Mouse (Mus musculus) stomach, embryonic 14.5 days (tissue): ENCODE measurements around the gene Fam53b. TPM values are rescaled to one million over a fixed set of nuclear protein-coding genes. Genes with fewer than 3 reads are reported as not detected.

Experiments used
- ATAC-seq: fragments of 200-750 bp; cut with Nextera tagmentation; 2 replicates; pipeline ENCODE4 v1.8.0; 2017; ENCODE audit warnings: low read depth, moderate TSS enrichment; ENCODE audit not compliant: insufficient number of reproducible peaks, insufficient read depth, low FRiP score
- H3K27ac ChIP-seq: fragments of 300-500 bp; sonication (generic); 2 replicates; pipeline ENCODE4 v1.5.1; 2014; ENCODE audit warnings: mild to moderate bottlenecking, low read length, moderate library complexity, mixed read lengths
- H3K27me3 ChIP-seq: fragments of 300-500 bp; sonication (generic); 2 replicates; pipeline ENCODE4 v1.6.1; 2014; ENCODE audit warnings: low read length, control low read depth, mixed read lengths; ENCODE audit not compliant: control insufficient read depth, insufficient read depth
- H3K36me3 ChIP-seq: fragments of 300-500 bp; sonication (generic); 2 replicates; pipeline ENCODE4 v1.6.1; 2014; ENCODE audit warnings: mild to moderate bottlenecking, control low read depth, low read length, moderate library complexity, mixed read lengths; ENCODE audit not compliant: control insufficient read depth, insufficient read depth
- H3K4me1 ChIP-seq: fragments of 300-500 bp; sonication (generic); 2 replicates; pipeline ENCODE4 v1.6.1; 2014; ENCODE audit warnings: low read length, control low read depth, mixed read lengths; ENCODE audit not compliant: control insufficient read depth, insufficient read depth
- H3K4me2 ChIP-seq: fragments of 300-500 bp; sonication (generic); replicated peaks from 2 replicates; pipeline ENCODE4 v1.6.1; 2014; ENCODE audit warnings: low read depth, low read length, control low read depth
- H3K4me3 ChIP-seq: fragments of 300-500 bp; sonication (generic); 2 replicates; pipeline ENCODE4 v1.5.1; 2014; ENCODE audit warnings: low read depth, low read length, control low read depth
- H3K9ac ChIP-seq: fragments of 300-500 bp; sonication (generic); replicated peaks from 2 replicates; pipeline ENCODE4 v1.6.1; 2014; ENCODE audit warnings: low read depth, mild to moderate bottlenecking, control low read depth, low read length, moderate library complexity, mixed read lengths
- H3K9me3 ChIP-seq: fragments of 300-500 bp; sonication (generic); 2 replicates; pipeline ENCODE4 v1.6.1; 2016; ENCODE audit warnings: low read depth, low read length, control low read depth; ENCODE audit not compliant: control insufficient read depth
- WGBS: fragments of 180-500 bp; shearing (Covaris S2); extraction: QIAGEN DNeasy Blood & Tissue Kit; methylation state at CpG from one replicate; pipeline ENCODE4 v1.1.7; 2014; 5-methylcytosine and 5-hydroxymethylcytosine counted together
- polyA plus RNA-seq: library from polyadenylated mRNA; unstranded; fragments of >200 nt; fragmentation: Nextera tagmentation; extraction: Ambion mirVana; gene quantifications from 2 replicates; pipeline ENCODE4 v1.2.1, GENCODE M21; 2014

Gene Fam53b
- polyA plus RNA-seq, 1 experiment from 2014 or later, result 16.4 TPM

DNA sequence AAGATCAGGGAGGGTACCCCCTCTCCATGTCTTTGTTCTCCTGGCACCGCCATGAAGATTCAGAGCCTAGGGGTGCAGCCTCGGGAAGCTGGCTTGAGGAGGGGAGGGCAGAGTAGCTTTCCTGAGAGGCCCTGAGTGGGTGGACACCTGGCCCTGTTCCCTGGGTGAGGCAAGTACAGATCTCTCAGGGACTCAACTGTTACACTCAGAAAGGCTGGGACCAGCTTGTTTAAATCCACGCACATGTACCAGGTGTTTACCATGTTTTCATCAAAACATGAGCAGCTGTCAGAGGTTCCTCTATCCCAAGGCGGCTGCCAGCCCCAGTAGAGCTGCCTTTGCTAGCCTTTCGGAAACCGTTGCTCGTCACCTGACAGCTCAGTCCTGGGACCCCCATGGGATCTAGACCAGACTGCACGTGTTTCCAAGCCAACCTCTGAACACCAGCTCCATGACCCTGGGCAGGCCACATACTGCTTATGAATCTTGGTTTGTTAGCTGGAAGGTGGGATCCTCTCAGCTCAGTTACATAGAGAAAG, 116.4 kb downstream of the Fam53b start:
- Histone ChIP-seq H3K4me3 (no peak overlapping the region), H3K9me3 (peaks cover 5% of the 10 kb centered on the region; the same call in 1 of the 2 replicates), H3K27ac (no peak overlapping the region), H3K27me3 (no peaks in the 10 kb centered on the region), H3K9ac (no peak overlapping the region), H3K36me3 (no peaks in the 10 kb centered on the region), H3K4me2 (no peak overlapping the region), H3K4me1 (0 out of 2 replicates have a peak, but pooled peaks cover 3% of the 10 kb centered on the region)
- whole genome bisulfite sequencing, result 77% methylated on average over 8 of the region's 8 CpGs
- no peak for ATAC-seq

DNA sequence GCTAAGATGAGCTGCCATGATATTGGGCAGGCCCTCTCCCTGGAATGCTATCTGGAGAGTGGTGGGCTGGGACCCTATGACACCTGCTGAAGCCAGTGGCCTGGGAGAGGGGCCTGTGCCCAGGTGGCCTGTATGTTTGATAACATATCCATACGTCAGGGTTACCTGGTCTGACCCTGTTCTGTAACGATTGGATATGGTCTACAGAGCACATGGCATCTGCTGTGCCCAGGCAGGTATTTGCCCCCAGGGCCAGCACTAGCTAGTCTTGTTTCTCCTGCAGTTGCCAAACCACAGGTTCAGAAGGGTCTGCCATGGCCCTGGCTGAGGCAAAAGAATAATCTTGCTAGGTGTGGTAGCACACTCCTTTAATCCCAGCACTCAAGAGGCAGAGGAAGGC, 120.1 kb downstream of the Fam53b start:
- 91% methylated on average over 2 of the region's 2 CpGs for WGBS
- no peak for ATAC-seq

DNA sequence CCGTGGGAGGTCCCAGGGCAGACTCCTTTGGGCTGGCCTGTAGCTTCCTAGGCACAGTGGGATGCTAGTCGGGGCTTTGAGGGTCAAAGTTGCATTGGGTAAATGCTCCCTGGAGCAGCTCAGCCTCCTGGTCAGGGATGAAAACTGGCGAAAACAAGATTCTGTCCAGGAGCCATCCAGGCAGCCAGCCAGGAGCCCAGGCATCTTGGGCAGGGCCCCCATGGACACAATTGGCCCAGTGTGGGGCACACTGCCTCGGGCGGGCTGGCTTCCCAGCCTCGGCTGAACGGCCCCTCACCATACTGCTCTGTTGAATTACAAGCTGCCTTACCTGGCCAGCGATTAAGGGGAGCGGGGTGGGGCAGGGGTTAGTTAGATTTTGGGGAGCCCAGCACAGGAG, 121.0 kb downstream of the Fam53b start:
- Histone ChIP-seq H3K9ac (no peak overlapping the region), H3K4me2 (no peak overlapping the region), H3K27me3 (no peaks in the 10 kb centered on the region), H3K4me3 (no peak overlapping the region), H3K27ac (no peak overlapping the region), H3K4me1 (peaks cover 10% of the 10 kb centered on the region), H3K9me3 (peaks cover 5% of the 10 kb centered on the region; the same call in 1 of the 2 replicates), H3K36me3 (no peaks in the 10 kb centered on the region)
- WGBS, result 86% methylated on average over 9 of the region's 9 CpGs
- ATAC-seq, result no peak

More for the DNA sequence above, 120.1 kb downstream of the Fam53b start:
- Histone ChIP-seq H3K27ac (no peak overlapping the region), H3K27me3 (no peaks in the 10 kb centered on the region), H3K4me2 (no peak overlapping the region), H3K4me1 (0 out of 2 replicates have a peak, but pooled peaks cover 1% of the 10 kb centered on the region), H3K9ac (no peak overlapping the region), H3K36me3 (no peaks in the 10 kb centered on the region), H3K9me3 (peaks cover 5% of the 10 kb centered on the region; the same call in 1 of the 2 replicates), H3K4me3 (no peak overlapping the region)

DNA sequence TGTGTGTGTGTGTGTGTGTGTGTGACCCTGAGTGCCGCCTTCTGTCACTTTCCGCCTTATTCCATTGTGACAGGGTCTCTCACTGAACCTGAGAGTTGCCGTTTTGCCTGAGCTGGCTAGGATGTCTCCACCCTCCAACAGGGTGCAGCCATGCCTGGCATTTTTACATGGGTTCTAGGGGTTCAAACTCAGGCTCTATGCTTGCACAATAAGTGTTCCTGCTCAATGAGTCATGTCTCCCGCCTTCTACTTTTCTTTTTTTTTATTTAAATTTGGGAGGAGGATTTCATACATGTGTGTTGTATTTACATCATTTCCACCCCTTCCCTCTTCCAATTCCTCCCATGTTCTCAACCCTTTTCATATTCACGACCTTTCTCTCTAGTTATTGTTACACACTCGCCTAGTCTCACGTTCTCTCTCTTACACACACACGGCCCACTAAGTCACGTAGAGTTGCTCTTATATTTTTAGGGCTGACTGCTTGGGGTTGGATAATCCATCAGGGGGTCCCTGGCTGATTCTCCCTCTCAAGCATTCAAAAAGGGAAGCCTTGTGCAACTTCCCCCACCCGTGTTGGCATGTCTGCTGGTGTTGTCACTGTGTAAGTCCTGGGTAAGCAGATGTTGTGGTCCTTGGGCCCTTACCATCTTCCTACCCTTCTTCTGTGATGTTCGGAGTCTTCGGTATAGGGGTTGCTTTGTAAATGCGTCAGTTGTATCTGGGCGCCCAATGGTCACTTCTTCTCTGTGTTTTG, 122.8 kb downstream of the Fam53b start:
- ATAC-seq, result no peak
- Histone ChIP-seq H3K27me3 (no peaks in the 10 kb centered on the region), H3K4me3 (no peak overlapping the region), H3K9me3 (peaks cover 5% of the 10 kb centered on the region; the same call in 1 of the 2 replicates), H3K9ac (no peak overlapping the region), H3K27ac (no peak overlapping the region), H3K36me3 (no peaks in the 10 kb centered on the region), H3K4me1 (peaks cover 10% of the 10 kb centered on the region), H3K4me2 (no peak overlapping the region)
- WGBS, result 91% methylated on average over 14 of the region's 14 CpGs

DNA sequence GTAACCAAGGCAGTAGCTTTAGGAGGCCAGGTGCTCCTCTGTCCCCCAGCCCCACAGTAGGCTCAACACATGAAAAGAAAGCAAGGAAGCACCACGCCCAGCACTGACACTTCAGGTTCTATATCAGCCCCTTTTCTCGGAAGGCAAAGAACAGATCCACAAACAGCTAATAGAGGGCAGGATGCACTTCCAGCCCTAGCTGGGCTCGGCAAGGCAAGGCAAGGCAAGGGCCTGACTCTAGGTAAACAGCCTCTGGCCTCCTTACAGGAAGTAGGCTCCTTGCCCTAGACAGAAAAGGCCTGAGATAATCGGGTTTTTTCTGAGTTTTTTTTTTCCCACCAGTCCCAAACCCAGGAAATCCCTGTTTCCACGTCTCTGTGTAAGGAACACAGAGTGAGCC, 124.0 kb downstream of the Fam53b start:
- Histone ChIP-seq H3K4me1 (peaks cover 10% of the 10 kb centered on the region), H3K27ac (no peak overlapping the region), H3K9ac (no peak overlapping the region), H3K27me3 (no peaks in the 10 kb centered on the region), H3K36me3 (no peaks in the 10 kb centered on the region), H3K9me3 (peaks cover 2% of the 10 kb centered on the region; the same call in 1 of the 2 replicates), H3K4me3 (no peak overlapping the region), H3K4me2 (no peak overlapping the region)
- 60% methylated on average over 5 of the region's 5 CpGs for WGBS
- ATAC-seq, result no peak

DNA sequence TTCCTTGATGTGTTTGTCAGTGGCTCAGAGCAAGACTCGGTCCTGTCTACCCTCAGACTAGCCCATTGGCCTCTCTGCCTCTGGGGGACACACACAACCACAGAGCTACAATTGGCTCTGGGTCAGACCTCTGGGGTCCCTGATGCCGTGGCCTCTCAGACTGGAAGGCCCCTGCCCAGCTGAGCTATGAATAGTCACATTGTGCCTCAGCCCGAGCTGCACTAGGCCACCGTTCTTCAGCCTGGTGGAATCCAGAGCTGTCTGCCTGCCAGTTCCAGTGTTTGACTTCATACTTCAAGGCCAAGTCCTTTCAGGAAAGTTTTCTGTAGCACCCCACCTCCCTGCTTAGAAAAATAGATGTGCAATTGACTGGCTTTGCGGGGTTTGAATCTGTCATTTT, 125.0 kb downstream of the Fam53b start:
- no peaks in the 10 kb centered on the region for H3K36me3 ChIP-seq
- no peaks in the 10 kb centered on the region for H3K27me3 ChIP-seq
- H3K4me3 ChIP-seq, result no peak overlapping the region
- ATAC-seq, result no peak
- WGBS, result 58% methylated on average over 5 of the region's 5 CpGs
- no peak overlapping the region for H3K9ac ChIP-seq
- no peak overlapping the region for H3K27ac ChIP-seq
- peaks cover 10% of the 10 kb centered on the region for H3K4me1 ChIP-seq
- no peaks in the 10 kb centered on the region for H3K9me3 ChIP-seq
- no peak overlapping the region for H3K4me2 ChIP-seq

DNA sequence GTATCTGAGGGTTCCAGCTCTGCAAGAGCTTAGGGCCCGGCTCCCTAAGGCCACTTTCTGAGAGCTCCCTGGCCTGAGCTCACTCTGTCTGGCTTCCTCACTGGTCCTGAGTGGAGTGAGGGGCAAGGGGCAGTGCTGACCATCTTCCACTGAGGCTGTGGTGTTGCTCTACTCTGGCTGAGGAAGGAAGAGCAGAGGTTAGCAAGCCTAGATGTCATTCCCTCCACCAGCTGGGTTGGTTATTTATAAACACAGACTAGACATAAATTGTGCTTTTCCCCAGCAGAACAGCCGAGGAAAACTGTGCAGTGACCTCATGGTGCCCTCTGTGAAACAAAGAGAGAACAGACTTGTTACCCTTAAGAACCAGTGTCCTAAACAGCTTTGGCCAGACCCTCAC, 125.8 kb downstream of the Fam53b start:
- ATAC-seq, result no peak
- peak overlapping the region; percentile 33; the same call in 1 of the 2 replicates for H3K27ac ChIP-seq
- H3K9ac ChIP-seq, result no peak overlapping the region
- H3K4me3 ChIP-seq, result no peak overlapping the region
- no peaks in the 10 kb centered on the region for H3K9me3 ChIP-seq
- no peaks in the 10 kb centered on the region for H3K36me3 ChIP-seq
- H3K27me3 ChIP-seq, result no peaks in the 10 kb centered on the region
- H3K4me2 ChIP-seq, result no peak overlapping the region
- H3K4me1 ChIP-seq, result peaks cover 10% of the 10 kb centered on the region
- WGBS, result 42% methylated on average over 2 of the region's 2 CpGs

DNA sequence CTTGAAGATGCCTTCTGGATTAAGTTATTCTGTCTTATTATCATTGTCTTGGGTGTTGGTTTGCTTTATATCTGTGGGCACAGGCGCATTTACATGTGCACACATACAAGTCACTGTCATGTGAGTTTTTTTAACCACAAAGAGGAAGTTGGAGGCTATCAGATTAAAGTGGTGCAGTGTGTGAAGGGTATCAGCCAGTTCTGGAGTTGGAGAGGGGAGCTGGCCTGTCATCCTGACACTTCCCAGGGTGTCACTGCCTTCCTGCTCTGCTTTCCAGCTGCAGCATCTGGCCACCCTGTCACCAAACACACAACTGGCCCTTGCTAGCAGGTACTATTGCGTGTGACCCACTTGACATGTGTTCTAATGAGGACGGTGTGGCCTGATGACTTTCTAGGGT, 127.2 kb downstream of the Fam53b start:
- 83% methylated on average over 3 of the region's 3 CpGs for WGBS
- Histone ChIP-seq H3K27me3 (no peaks in the 10 kb centered on the region), H3K36me3 (no peaks in the 10 kb centered on the region), H3K4me1 (peaks cover 10% of the 10 kb centered on the region), H3K9me3 (no peaks in the 10 kb centered on the region), H3K27ac (no peak overlapping the region), H3K9ac (no peak overlapping the region), H3K4me2 (no peak overlapping the region), H3K4me3 (no peak overlapping the region)
- no peak for ATAC-seq
